Mouse (Mus musculus) brown adipose tissue, adult 24 weeks (tissue): ENCODE measurements around the gene Ess2. TPM values are rescaled to one million over a fixed set of nuclear protein-coding genes. Genes with fewer than 3 reads are reported as not detected.
A peak's percentile ranks its signal among the peaks of the same experiment; 100 is the strongest.

Experiments
- H3K27ac ChIP-seq: fragments of 200-500 bp; replicated peaks from 2 replicates; pipeline ENCODE4 v1.5.1; 2012; ENCODE audit warnings: low read depth, mild to moderate bottlenecking, low read length
- H3K4me1 ChIP-seq: fragments of 200-500 bp; 2 replicates; pipeline ENCODE4 v1.6.1; 2012; ENCODE audit warnings: low read length, mixed read lengths; ENCODE audit not compliant: control insufficient read depth, insufficient read depth, insufficient read length
- H3K4me3 ChIP-seq: fragments of 200-500 bp; 2 replicates; pipeline ENCODE4 v1.5.1; 2012; ENCODE audit warnings: low read depth, mild to moderate bottlenecking, low read length, moderate library complexity; ENCODE audit not compliant: insufficient read depth
- polyA plus RNA-seq: library from polyadenylated mRNA; stranded (reverse); fragments of >200 nt; gene quantifications from 2 replicates; pipeline ENCODE4 v1.2.4, GENCODE M21; 2012; ENCODE audit not compliant: missing spikeins, insufficient read depth, insufficient read length

Ess2 gene
- polyA plus RNA-seq, 1 experiment: 8.8 TPM

GRCm38 (mm10) chr16:17929631-17930030 lies 18.5 kb upstream of the Ess2 start:
- no peak overlapping the region for H3K4me3 ChIP-seq
- H3K4me1 ChIP-seq: no peaks in the 10 kb centered on the region; the same call in 1 of the 2 replicates
- H3K27ac ChIP-seq: no peak overlapping the region

GRCm38 (mm10) chr16:17929211-17929610 lies 18.1 kb upstream of the Ess2 start:
- H3K4me3 ChIP-seq: no peak overlapping the region
- no peak overlapping the region for H3K27ac ChIP-seq
- no peaks in the 10 kb centered on the region; the same call in 1 of the 2 replicates for H3K4me1 ChIP-seq

- peak overlapping the region; percentile 62 for H3K27ac ChIP-seq
- peak overlapping the region; percentile 82 for H3K4me3 ChIP-seq
- H3K4me1 ChIP-seq: no peaks in the 10 kb centered on the region; the same call in 1 of the 2 replicates
These were observed 17.5 kb upstream of the Ess2 start for GRCm38 (mm10) chr16:17928627-17929104.

GRCm38 (mm10) chr16:17928087-17928580 lies 17.0 kb upstream of the Ess2 start, which contains the start of gene Slc25a1:
Slc25a1 (minus strand) TSS chr16:17928219.
- H3K4me1 ChIP-seq: no peaks in the 10 kb centered on the region; the same call in 1 of the 2 replicates
- H3K4me3 ChIP-seq: peak within 1 kb of the TSS; percentile 82
- H3K27ac ChIP-seq: peak within 1 kb of the TSS; percentile 62

- 0 out of 2 replicates have a peak overlapping the region, but pooled peaks have one; percentile 10 for H3K27ac ChIP-seq
- no peaks in the 10 kb centered on the region; the same call in 1 of the 2 replicates for H3K4me1 ChIP-seq
- peak overlapping the region; percentile 82 for H3K4me3 ChIP-seq
These were observed 16.4 kb upstream of the Ess2 start for GRCm38 (mm10) chr16:17927351-17928082.

- Histone ChIP-seq H3K4me3 (peak overlapping the region; percentile 71), H3K27ac (peak overlapping the region; percentile 51), H3K4me1 (peaks cover 3% of the 10 kb centered on the region)
These were observed 11.0 kb upstream of the Ess2 start for GRCm38 (mm10) chr16:17922163-17922538.

GRCm38 (mm10) chr16:17921325-17922162 lies 10.4 kb upstream of the Ess2 start:
- Histone ChIP-seq H3K4me1 (peaks cover 3% of the 10 kb centered on the region), H3K27ac (peak overlapping the region; percentile 77), H3K4me3 (peak overlapping the region; percentile 71)

- H3K27ac ChIP-seq: no peak overlapping the region
- H3K4me3 ChIP-seq: 0 out of 2 replicates have a peak overlapping the region, but pooled peaks have one; percentile 6
- peaks cover 3% of the 10 kb centered on the region for H3K4me1 ChIP-seq
These were observed 9.4 kb upstream of the Ess2 start for GRCm38 (mm10) chr16:17920586-17920985.

GRCm38 (mm10) chr16:17914307-17915249 lies 3.4 kb upstream of the Ess2 start, which contains the start of gene Gsc2:
Gsc2 (minus strand) TSS chr16:17915059.
- Histone ChIP-seq H3K4me3 (peak within 1 kb of the TSS; percentile 39), H3K27ac (no peak within 1 kb of the TSS), H3K4me1 (no peaks in the 10 kb centered on the region; the same call in 1 of the 2 replicates)

GRCm38 (mm10) chr16:17898462-17898861 lies 12.7 kb downstream of the Ess2 start, which contains the start of the genes Dgcr2 and Tssk2:
Dgcr2 (minus strand) TSS chr16:17898562.
Tssk2 (plus strand) TSS chr16:17898637.
- Histone ChIP-seq H3K4me3 (no peak within 1 kb of the TSS), H3K27ac (no peak within 1 kb of the TSS), H3K4me1 (peaks cover 2% of the 10 kb centered on the region; the same call in 1 of the 2 replicates)

GRCm38 (mm10) chr16:17896091-17896490 lies 15.1 kb downstream of the Ess2 start:
- Histone ChIP-seq H3K27ac (no peak overlapping the region), H3K4me1 (peaks cover 2% of the 10 kb centered on the region; the same call in 1 of the 2 replicates), H3K4me3 (no peak overlapping the region)

- Histone ChIP-seq H3K27ac (no peak within 1 kb of the TSS), H3K4me1 (peaks cover 12% of the 10 kb centered on the region), H3K4me3 (no peak within 1 kb of the TSS)
These were observed 17.2 kb downstream of the Ess2 start, which contains the start of gene Tssk1 for GRCm38 (mm10) chr16:17893923-17894322. Tssk1 (plus strand) TSS chr16:17894223.

- Histone ChIP-seq H3K4me3 (no peak overlapping the region), H3K4me1 (peaks cover 12% of the 10 kb centered on the region), H3K27ac (no peak overlapping the region)
These were observed 18.5 kb downstream of the Ess2 start for GRCm38 (mm10) chr16:17892606-17893005.

GRCm38 (mm10) chr16:17891567-17891959 lies 19.6 kb downstream of the Ess2 start, which contains the start of gene Gm20518:
Gm20518 (minus strand) TSS chr16:17891671.
- H3K4me1 ChIP-seq: peaks cover 12% of the 10 kb centered on the region
- H3K27ac ChIP-seq: peak within 1 kb of the TSS; percentile 81
- H3K4me3 ChIP-seq: peak within 1 kb of the TSS; percentile 95
